Mouse (Mus musculus) heart, postnatal 14 days (tissue): ENCODE results near the gene H2-DMa. TPM values are rescaled to one million over a fixed set of nuclear protein-coding genes. Genes with fewer than 3 reads are reported as not detected.

Experiments
- DNase-seq, 2 experiments: peaks; one replicate each; pipeline ENCODE4 v3.0.0; 2021 to 2022
- intact Hi-C: fragments of 180-260 bp; cut with DNase I; formaldehyde crosslinking; loops from one replicate; pipeline ENCODE4 v1.15.1; 2025
- total RNA-seq, 2 experiments: library from RNA; stranded (reverse); gene quantifications; 2 replicates each; pipeline ENCODE4 v1.2.3; 2021

Gene H2-DMa
- total RNA-seq, 2 experiments from 2014 or later: 3.5 to 4.0 TPM

GRCm38 (mm10) chr17:34101604-34102032 lies 17.7 kb upstream of the H2-DMa start:
- intact Hi-C loops: loop anchor here (1.0 to 10.0 kb wide), 3 partner anchors 31 to 133 kb away; partner anchors contain the start of gene H2-Ob
- peak; percentile 93 to 95 for DNase-seq

DNA sequence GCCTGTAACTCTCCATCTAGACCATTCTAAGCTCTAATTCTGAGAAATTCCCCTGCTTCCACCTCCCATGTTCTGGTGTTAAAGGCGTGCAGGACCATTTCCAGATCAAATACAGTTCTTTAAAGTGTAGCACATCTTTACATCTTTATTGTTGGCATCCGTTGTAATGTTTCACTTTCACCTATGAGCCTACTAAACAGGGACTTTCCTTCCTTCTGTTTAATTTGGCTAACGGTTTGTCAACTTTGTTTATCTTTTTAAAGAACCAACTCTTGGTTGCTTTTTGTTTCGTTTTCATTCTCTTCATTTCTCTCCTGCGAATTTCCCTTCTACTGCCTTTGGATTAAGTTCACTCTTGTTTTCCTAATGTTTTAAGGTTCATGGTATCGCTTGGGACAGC lies 16.5 kb upstream of the H2-DMa start:
- DNase-seq: no peak
- intact Hi-C loops: loop anchor here (10.0 kb wide), 1 partner anchor 132 kb away; the partner anchor contains the start of gene H2-Ob

- intact Hi-C loops: loop anchor here (10.0 kb wide), 1 partner anchor 130 kb away; the partner anchor contains the start of gene H2-Ob
- no peak for DNase-seq
Observed at GRCm38 (mm10) chr17:34104804-34105203, 14.5 kb upstream of the H2-DMa start.

GRCm38 (mm10) chr17:34106555-34106954 lies 12.8 kb upstream of the H2-DMa start:
- no peak for DNase-seq

GRCm38 (mm10) chr17:34107109-34107867 lies 12.1 kb upstream of the H2-DMa start:
- DNase-seq: no peak
- intact Hi-C loops: loop anchor here (10.0 kb wide), 1 partner anchor 128 kb away; the partner anchor contains the start of gene H2-Ob

More at GRCm38 (mm10) chr17:34106555-34106954, 12.8 kb upstream of the H2-DMa start:
- intact Hi-C loops: loop anchor here (10.0 kb wide), 1 partner anchor 128 kb away; the partner anchor contains the start of gene H2-Ob

DNA sequence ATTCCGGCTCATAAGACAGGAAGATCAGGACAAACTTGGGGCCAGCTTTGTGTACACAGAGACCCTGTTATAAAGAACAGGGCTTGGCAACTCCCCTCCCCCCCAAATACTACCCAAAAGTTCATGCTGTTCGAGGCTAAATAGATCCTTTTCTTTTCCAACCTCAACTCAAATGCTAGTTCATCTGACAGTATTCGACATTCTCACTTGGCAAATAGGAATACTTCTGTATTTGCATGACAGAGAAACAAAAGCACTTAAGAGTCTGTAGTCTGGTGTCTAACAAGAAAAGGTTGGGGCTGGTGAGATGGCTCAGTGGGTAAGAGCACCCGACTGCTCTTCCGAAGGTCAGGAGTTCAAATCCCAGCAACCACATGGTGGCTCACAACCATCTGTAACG lies 10.9 kb upstream of the H2-DMa start:
- DNase-seq: no peak
- intact Hi-C loops: loop anchor here (10.0 kb wide), 1 partner anchor 126 kb away; the partner anchor contains the start of gene H2-Ob

DNA sequence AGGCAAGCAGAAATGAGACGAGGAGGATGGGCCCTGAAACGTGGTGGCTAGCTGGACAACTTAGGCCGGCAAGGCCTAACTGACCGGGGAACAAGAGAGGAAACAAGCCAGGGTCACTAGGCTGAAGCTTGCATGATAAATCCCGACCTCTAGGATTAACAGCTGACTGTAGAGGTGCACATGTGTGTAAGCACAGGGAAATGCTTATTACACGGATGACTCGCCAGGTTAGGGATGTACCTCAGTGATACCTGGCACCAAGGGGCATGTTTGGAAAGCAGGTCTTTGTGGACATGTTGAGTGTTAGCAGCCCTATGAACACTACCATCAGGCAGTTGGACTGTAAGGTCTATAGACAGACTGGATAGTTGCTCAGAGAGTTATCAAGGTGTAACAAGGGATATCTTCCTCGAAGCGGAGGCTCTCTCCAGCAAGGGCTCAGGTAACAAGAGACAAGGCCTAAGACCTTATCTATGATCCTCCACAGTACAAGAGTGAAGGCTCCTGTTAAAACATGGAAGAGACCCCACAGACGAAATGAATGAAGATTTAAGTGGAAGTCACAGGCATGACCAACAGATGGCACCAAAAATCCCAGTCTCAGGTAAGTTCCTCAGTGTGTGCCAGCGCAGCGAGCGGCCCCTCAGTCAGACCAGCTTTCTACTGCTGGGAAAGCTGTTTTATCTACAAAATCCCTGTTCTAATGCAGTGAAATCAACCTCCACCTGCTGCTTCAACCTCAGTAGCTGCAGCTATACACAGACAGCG lies 10.1 kb upstream of the H2-DMa start:
- intact Hi-C loops: loop anchor here (10.0 kb wide), 1 partner anchor 126 kb away; the partner anchor contains the start of gene H2-Ob
- DNase-seq: no peak

- intact Hi-C loops: loop anchor here (10.0 kb wide), 3 partner anchors 125 to 1135 kb away; partner anchors contain the start of genes Ddx39b and H2-Ob
- no peak for DNase-seq
Observed at GRCm38 (mm10) chr17:34109806-34110195, 9.5 kb upstream of the H2-DMa start.

GRCm38 (mm10) chr17:34110309-34110708 lies 9.0 kb upstream of the H2-DMa start:
- intact Hi-C loops: loop anchor here (10.0 kb wide), 2 partner anchors 1044 to 1134 kb away; partner anchors contain the start of gene Ddx39b
- no peak for DNase-seq

- no peak for DNase-seq
- intact Hi-C loops: loop anchor here (10.0 kb wide), 2 partner anchors 1041 to 1131 kb away; partner anchors contain the start of gene Ddx39b
Observed at GRCm38 (mm10) chr17:34114114-34114513, 5.2 kb upstream of the H2-DMa start.

GRCm38 (mm10) chr17:34116736-34117370 lies 2.5 kb upstream of the H2-DMa start:
- no peak for DNase-seq
- intact Hi-C loops: loop anchor here (5.0 to 10.0 kb wide), 3 partner anchors 85 to 1128 kb away; partner anchors contain the start of genes Ddx39b, Rxrb and Slc39a7

- DNase-seq: no peak
Observed at GRCm38 (mm10) chr17:34117421-34118112, 1.8 kb upstream of the H2-DMa start.

DNA sequence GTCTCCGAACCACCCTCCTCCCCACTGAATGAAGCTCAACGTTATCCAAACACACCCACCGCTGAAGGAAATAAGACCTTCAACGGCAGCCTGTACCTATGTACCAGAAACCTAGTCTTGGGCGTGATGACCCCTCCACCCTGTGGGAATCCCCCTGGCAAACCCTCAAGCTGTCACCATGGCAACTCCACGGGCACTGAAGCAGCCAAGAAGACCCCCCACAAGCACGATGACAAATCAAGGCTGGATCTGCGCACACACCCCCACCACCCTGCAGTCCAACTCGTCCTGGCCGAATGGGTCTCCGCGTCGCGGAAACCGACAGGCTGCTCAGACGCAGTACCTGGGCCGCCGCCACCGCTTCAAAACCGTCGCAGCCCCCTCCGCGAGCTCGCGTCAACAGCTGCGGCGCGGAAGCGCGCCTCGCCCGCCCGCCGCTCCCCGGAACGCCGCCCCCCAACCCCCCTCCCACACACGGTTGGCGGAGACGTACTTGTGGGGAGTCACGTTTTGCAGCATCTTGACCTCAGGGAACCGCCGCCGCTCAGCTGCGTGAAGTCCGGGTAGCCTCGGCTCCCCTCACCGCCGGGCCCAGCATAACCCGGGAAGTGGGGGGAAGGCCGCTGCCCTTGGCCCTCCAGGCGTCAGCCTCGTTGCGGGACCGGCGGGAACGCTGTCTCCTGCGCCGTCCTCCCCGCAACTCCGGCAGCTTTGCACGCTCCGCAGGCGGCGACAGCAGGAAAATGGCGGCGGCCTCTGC lies 1.0 kb upstream of the H2-DMa start:
- intact Hi-C loops: loop anchor here (5.0 to 10.0 kb wide), 3 partner anchors 86 to 1127 kb away; partner anchors contain the start of genes Ddx39b, Rxrb and Slc39a7
- DNase-seq: peak; percentile 41 to 50

More at GRCm38 (mm10) chr17:34117421-34118112, 1.8 kb upstream of the H2-DMa start:
- intact Hi-C loops: loop anchor here (5.0 to 10.0 kb wide), 3 partner anchors 85 to 1127 kb away; partner anchors contain the start of genes Ddx39b, Rxrb and Slc39a7

- intact Hi-C loops: loop anchor here (5.0 to 10.0 kb wide), 3 partner anchors 87 to 1126 kb away; partner anchors contain the start of genes Ddx39b, Rxrb and Slc39a7
- no peak for DNase-seq
Observed at GRCm38 (mm10) chr17:34118873-34119248, 480 bp upstream of the H2-DMa start.

DNA sequence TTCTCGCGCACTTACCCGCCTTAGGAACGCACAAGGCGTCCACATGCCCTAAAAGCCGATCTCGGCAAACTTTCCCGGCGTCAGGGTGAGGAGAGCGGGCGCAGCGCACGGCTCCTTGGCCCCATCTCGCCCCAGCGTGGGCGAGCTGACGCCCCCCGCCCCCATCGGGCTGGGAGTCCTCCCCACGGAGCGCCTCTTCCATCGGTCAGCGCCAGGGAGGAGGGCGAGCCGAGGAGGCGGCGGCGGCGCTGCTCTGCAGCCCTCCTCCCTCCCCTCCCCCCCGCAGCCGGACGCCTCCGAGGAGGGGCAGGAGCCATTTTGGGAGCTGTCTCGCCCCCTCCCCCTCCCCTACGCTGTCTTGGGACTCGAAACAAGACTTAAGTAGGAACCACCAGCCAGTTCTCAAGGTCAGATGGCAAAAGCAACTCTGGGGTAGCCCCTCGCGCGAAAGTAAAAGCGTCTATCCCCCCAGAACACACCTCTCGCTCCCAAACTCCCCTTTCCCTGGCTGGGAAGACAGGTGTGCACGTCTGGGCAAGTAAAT lies 911 bp downstream of the H2-DMa start:
- intact Hi-C loops: loop anchor here (10.0 kb wide), 1 partner anchor 485 kb away; the partner anchor contains the start of genes Agpat1 and Rnf5
- peak; percentile 91 for DNase-seq

GRCm38 (mm10) chr17:34120814-34121171 lies 1.5 kb downstream of the H2-DMa start:
- intact Hi-C loops: loop anchor here (10.0 kb wide), 1 partner anchor 484 kb away; the partner anchor contains the start of genes Agpat1 and Rnf5
- peak; percentile 88 to 89 for DNase-seq

DNA sequence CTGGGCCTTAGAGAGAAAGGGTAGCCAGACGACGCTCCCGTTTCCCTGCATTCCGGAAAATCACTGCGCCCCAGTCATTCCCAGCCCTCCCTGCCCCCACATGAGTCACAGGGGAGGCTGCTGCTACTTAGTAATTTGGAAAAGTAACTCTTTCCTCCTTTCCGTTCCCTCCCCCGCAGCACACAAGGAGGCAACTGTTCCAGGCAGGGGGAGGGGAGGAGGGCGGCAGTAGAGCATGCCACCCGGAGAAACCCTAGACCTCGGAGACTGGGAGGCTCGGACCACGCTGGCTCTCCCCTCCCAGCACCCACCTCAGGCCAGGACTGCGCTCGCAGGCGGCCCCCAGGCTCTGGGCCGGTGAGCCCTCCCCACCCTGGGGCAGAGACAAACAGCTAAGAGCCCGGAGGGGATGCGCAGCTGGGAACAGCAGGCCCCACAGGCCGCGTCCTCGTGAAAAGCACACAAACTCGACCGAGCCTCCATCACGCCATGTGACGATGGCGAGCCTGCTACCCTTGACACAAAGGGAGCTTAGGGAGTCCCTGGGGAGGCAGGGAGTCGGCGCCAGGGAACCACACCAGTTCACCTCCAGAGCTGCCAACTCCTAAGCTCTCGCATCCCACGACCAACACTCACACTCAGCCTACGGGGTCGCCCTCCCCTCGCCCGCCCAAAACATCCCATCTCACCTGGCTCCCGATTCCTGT lies 2.0 kb downstream of the H2-DMa start:
- intact Hi-C loops: loop anchor here (10.0 kb wide), 1 partner anchor 483 kb away; the partner anchor contains the start of genes Agpat1 and Rnf5
- DNase-seq: peak; percentile 82 to 85
